Mouse (Mus musculus) CH12.LX (cell line): Measurements from ENCODE around the gene Nhej1.

Source experiments
- BHLHE40 ChIP-seq: IDR thresholded peaks from 2 replicates; pipeline ENCODE4 v1.6.1; 2011; ENCODE audit warnings: mild to moderate bottlenecking, low read depth, low read length, improper control_type of control experiment
- CHD2 ChIP-seq: IDR thresholded peaks from 2 replicates; pipeline ENCODE4 v1.6.1; 2011; ENCODE audit warnings: low read length, improper control_type of control experiment
- CTCF ChIP-seq, 2 experiments: IDR thresholded peaks in 1 of 2; conservative IDR thresholded peaks in 1 of 2; 2 replicates each; pipeline ENCODE4 v1.5.1; 2011 to 2012; ENCODE audit warnings: low read depth in 2 of 2, low read length in 2 of 2, improper control_type of control experiment in 1 of 2, inconsistent platforms in 1 of 2, mild to moderate bottlenecking in 1 of 2, moderate library complexity in 1 of 2
- E2F4 ChIP-seq: IDR thresholded peaks from 2 replicates; pipeline ENCODE4 v1.6.1; 2011; ENCODE audit warnings: low read depth, low read length, improper control_type of control experiment; ENCODE audit not compliant: insufficient replicate concordance
- EP300 ChIP-seq: IDR thresholded peaks from 2 replicates; pipeline ENCODE4 v1.6.1; 2011; ENCODE audit warnings: low read length, improper control_type of control experiment
- GABPA ChIP-seq: IDR thresholded peaks from 2 replicates; pipeline ENCODE4 v1.6.1; 2012; ENCODE audit warnings: low read depth, low read length, improper control_type of control experiment, inconsistent platforms; ENCODE audit not compliant: insufficient replicate concordance
- MAX ChIP-seq: IDR thresholded peaks from 2 replicates; pipeline ENCODE4 v1.6.1; 2011; ENCODE audit warnings: low read length, improper control_type of control experiment
- POLR2A ChIP-seq: IDR thresholded peaks from 2 replicates; pipeline ENCODE4 v1.6.1; 2011; ENCODE audit warnings: low read depth, mild to moderate bottlenecking, improper control_type of control experiment, low read length
- SIN3A ChIP-seq: IDR thresholded peaks from 2 replicates; pipeline ENCODE4 v1.6.1; 2012; ENCODE audit warnings: low read length, improper control_type of control experiment, inconsistent platforms
- USF1 ChIP-seq: IDR thresholded peaks from 2 replicates; pipeline ENCODE4 v1.6.1; 2014; ENCODE audit warnings: low read depth, mild to moderate bottlenecking, inconsistent platforms, low read length, improper control_type of control experiment
- ZC3H11A ChIP-seq: IDR thresholded peaks from 2 replicates; pipeline ENCODE4 v1.6.1; 2012; ENCODE audit warnings: low read depth, mild to moderate bottlenecking, inconsistent platforms, low read length, improper control_type of control experiment

- TF ChIP-seq SIN3A (no peak), CTCF (conservative IDR thresholded peaks at IDR 0.05 in 1 of 2, IDR thresholded peaks at IDR 0.05 in 1 of 2; ENCODE audit: low read depth in 2 of 2, low read length in 2 of 2) (no peak), GABPA (no peak), POLR2A (no peak), EP300 (no peak), USF1 (no peak), ZC3H11A (no peak), MAX (no peak), E2F4 (no peak), CHD2 (no peak), BHLHE40 (no peak)
Measured at GRCm38 (mm10) chr1:75051428-75051827, 73.6 kb downstream of the Nhej1 start.
